Mouse (Mus musculus): ENCODE data around the gene Trpc4ap. TPM values are rescaled to one million over a fixed set of nuclear protein-coding genes. Genes with fewer than 3 reads are reported as not detected.

The Trpc4ap gene
- total RNA-seq, 2 experiments from 2014 or later: 147 to 153 TPM

GRCm38 (mm10) chr2:155636881-155637280, 55.3 kb downstream of the Trpc4ap start:
- intact Hi-C loops (cut with DNase I): no loop called here
- no peak for TF ChIP-seq CTCF (IDR thresholded peaks at IDR 0.05)
- H3K27ac ChIP-seq: no peak overlapping the region
- H3K4me3 ChIP-seq: no peak overlapping the region
- no peak for DNase-seq (ENCODE audit: extremely low spot score in 1 of 2, low spot score in 2 of 2)

- TF ChIP-seq CTCF (IDR thresholded peaks at IDR 0.05): no peak
- DNase-seq (ENCODE audit: extremely low spot score in 1 of 2, low spot score in 2 of 2): no peak
- intact Hi-C loops (cut with DNase I): no loop called here
- no peak overlapping the region for H3K27ac ChIP-seq
- H3K4me3 ChIP-seq: no peak overlapping the region
Measured at GRCm38 (mm10) chr2:155635961-155636360, 56.2 kb downstream of the Trpc4ap start.

GRCm38 (mm10) chr2:155634562-155634961, 57.6 kb downstream of the Trpc4ap start:
- H3K27ac ChIP-seq: no peak overlapping the region
- DNase-seq (ENCODE audit: extremely low spot score in 1 of 2, low spot score in 2 of 2): no peak
- H3K4me3 ChIP-seq: no peak overlapping the region
- intact Hi-C loops (cut with DNase I): no loop called here
- TF ChIP-seq CTCF (IDR thresholded peaks at IDR 0.05): no peak

GRCm38 (mm10) chr2:155633731-155634130, 58.5 kb downstream of the Trpc4ap start:
- intact Hi-C loops (cut with DNase I): no loop called here
- TF ChIP-seq CTCF (IDR thresholded peaks at IDR 0.05): no peak
- Histone ChIP-seq H3K4me3 (no peak overlapping the region), H3K27ac (no peak overlapping the region)
- no peak for DNase-seq (ENCODE audit: extremely low spot score in 1 of 2, low spot score in 2 of 2)

GRCm38 (mm10) chr2:155633121-155633520, 59.1 kb downstream of the Trpc4ap start:
- intact Hi-C loops (cut with DNase I): no loop called here
- no peak for DNase-seq (ENCODE audit: extremely low spot score in 1 of 2, low spot score in 2 of 2)
- no peak for TF ChIP-seq CTCF (IDR thresholded peaks at IDR 0.05)
- Histone ChIP-seq H3K4me3 (no peak overlapping the region), H3K27ac (no peak overlapping the region; the same call in 1 of the 2 replicates)

GRCm38 (mm10) chr2:155632138-155632936, 59.8 kb downstream of the Trpc4ap start:
- Histone ChIP-seq H3K4me3 (no peak overlapping the region), H3K27ac (peak overlapping the region; percentile 57)
- intact Hi-C loops (cut with DNase I): no loop called here
- TF ChIP-seq CTCF (IDR thresholded peaks at IDR 0.05): no peak
- no peak for DNase-seq (ENCODE audit: extremely low spot score in 1 of 2, low spot score in 2 of 2)

GRCm38 (mm10) chr2:155630590-155631416, 61.4 kb downstream of the Trpc4ap start:
- H3K27ac ChIP-seq: peak overlapping the region; percentile 73
- peak; percentile 8 for TF ChIP-seq CTCF (IDR thresholded peaks at IDR 0.05)
- peak in 1 of 2 experiments; percentile 40 for DNase-seq (ENCODE audit: extremely low spot score in 1 of 2, low spot score in 2 of 2)

GRCm38 (mm10) chr2:155630153-155630552, 62.0 kb downstream of the Trpc4ap start:
- H3K4me3 ChIP-seq: no peak overlapping the region
- H3K27ac ChIP-seq: peak overlapping the region; percentile 73
- intact Hi-C loops (cut with DNase I): no loop called here
- no peak for TF ChIP-seq CTCF (IDR thresholded peaks at IDR 0.05)
- no peak for DNase-seq (ENCODE audit: extremely low spot score in 1 of 2, low spot score in 2 of 2)

More at GRCm38 (mm10) chr2:155630590-155631416, 61.4 kb downstream of the Trpc4ap start:
- no peak overlapping the region for H3K4me3 ChIP-seq
- intact Hi-C loops (cut with DNase I): no loop called here

- no peak for TF ChIP-seq CTCF (IDR thresholded peaks at IDR 0.05)
- intact Hi-C loops (cut with DNase I): no loop called here
- DNase-seq (ENCODE audit: extremely low spot score in 1 of 2, low spot score in 2 of 2): peak; percentile 73 to 79
- H3K27ac ChIP-seq: peak overlapping the region; percentile 82
- H3K4me3 ChIP-seq: peak overlapping the region; percentile 44
Measured at GRCm38 (mm10) chr2:155629231-155629661, 62.9 kb downstream of the Trpc4ap start.

- TF ChIP-seq CTCF (IDR thresholded peaks at IDR 0.05): no peak
- no peak for DNase-seq (ENCODE audit: extremely low spot score in 1 of 2, low spot score in 2 of 2)
- peak overlapping the region; percentile 82 for H3K27ac ChIP-seq
- intact Hi-C loops (cut with DNase I): no loop called here
- peak overlapping the region; percentile 44; the same call in 1 of the 2 replicates for H3K4me3 ChIP-seq
Measured at GRCm38 (mm10) chr2:155628519-155628918, 63.7 kb downstream of the Trpc4ap start.

GRCm38 (mm10) chr2:155628112-155628511, 64.1 kb downstream of the Trpc4ap start:
- DNase-seq (ENCODE audit: extremely low spot score in 1 of 2, low spot score in 2 of 2): no peak
- Histone ChIP-seq H3K27ac (no peak overlapping the region), H3K4me3 (no peak overlapping the region)
- intact Hi-C loops (cut with DNase I): no loop called here
- no peak for TF ChIP-seq CTCF (IDR thresholded peaks at IDR 0.05)
